Mouse (Mus musculus): ENCODE data around the gene Flrt1. TPM values are rescaled to one million over a fixed set of nuclear protein-coding genes. Genes with fewer than 3 reads are reported as not detected.
"Not testable (repeated sequence)": the region's sequence is repeated elsewhere in the genome, so short reads cannot be mapped to it uniquely, and the experiment has no call there.

Gene Flrt1
- polyA plus RNA-seq, 1 experiment = not detected

GRCm38 (mm10) chr19:7089842-7090251 lies 15.7 kb downstream of the Flrt1 start:
- Histone ChIP-seq H3K4me1 (ENCODE audit: control insufficient read depth, insufficient read depth, low read length) (no peaks in the 10 kb centered on the region), H3K27ac (ENCODE audit: control insufficient read depth, insufficient read depth, low read depth, low read length, poor library complexity) (no peak overlapping the region), H3K4me3 (replicated peaks; ENCODE audit: control insufficient read depth, low read depth, low read length) (no peak overlapping the region)
- TF ChIP-seq CTCF (IDR thresholded peaks at IDR 0.05; ENCODE audit: control insufficient read depth, insufficient read depth, low read length) = no peak
- 68% methylated on average over 7 of the region's 7 CpGs for WGBS

- Histone ChIP-seq H3K27ac (ENCODE audit: control insufficient read depth, insufficient read depth, low read depth, low read length, poor library complexity) (no peak overlapping the region), H3K4me1 (ENCODE audit: control insufficient read depth, insufficient read depth, low read length) (no peaks in the 10 kb centered on the region), H3K4me3 (replicated peaks; ENCODE audit: control insufficient read depth, low read depth, low read length) (no peak overlapping the region)
- TF ChIP-seq POLR2A (IDR thresholded peaks at IDR 0.05; ENCODE audit: borderline replicate concordance, control insufficient read depth, low read depth, low read length) (no peak), CTCF (IDR thresholded peaks at IDR 0.05; ENCODE audit: control insufficient read depth, insufficient read depth, low read length) (no peak)
- 74% methylated on average over 5 of the region's 5 CpGs for WGBS
These were observed 16.5 kb downstream of the Flrt1 start for GRCm38 (mm10) chr19:7089050-7089449.

GRCm38 (mm10) chr19:7088558-7088957 lies 17.0 kb downstream of the Flrt1 start:
- WGBS = 19% methylated on average over 9 of the region's 9 CpGs
- no peak overlapping the region for H3K27ac ChIP-seq (ENCODE audit: control insufficient read depth, insufficient read depth, low read depth, low read length, poor library complexity)
- no peak for TF ChIP-seq POLR2A (IDR thresholded peaks at IDR 0.05; ENCODE audit: borderline replicate concordance, control insufficient read depth, low read depth, low read length)
- TF ChIP-seq CTCF (IDR thresholded peaks at IDR 0.05; ENCODE audit: control insufficient read depth, insufficient read depth, low read length) = no peak
- no peaks in the 10 kb centered on the region for H3K4me1 ChIP-seq (ENCODE audit: control insufficient read depth, insufficient read depth, low read length)
- H3K4me3 ChIP-seq (replicated peaks; ENCODE audit: control insufficient read depth, low read depth, low read length) = no peak overlapping the region

- H3K27ac ChIP-seq (ENCODE audit: control insufficient read depth, insufficient read depth, low read depth, low read length, poor library complexity) = no peak overlapping the region; the same call in 1 of the 2 replicates
- WGBS = 65% methylated on average over 15 of the region's 15 CpGs
- no peaks in the 10 kb centered on the region for H3K4me1 ChIP-seq (ENCODE audit: control insufficient read depth, insufficient read depth, low read length)
- no peak overlapping the region for H3K4me3 ChIP-seq (replicated peaks; ENCODE audit: control insufficient read depth, low read depth, low read length)
- TF ChIP-seq POLR2A (IDR thresholded peaks at IDR 0.05; ENCODE audit: borderline replicate concordance, control insufficient read depth, low read depth, low read length) (no peak), CTCF (IDR thresholded peaks at IDR 0.05; ENCODE audit: control insufficient read depth, insufficient read depth, low read length) (no peak)
These were observed 20.8 kb downstream of the Flrt1 start for GRCm38 (mm10) chr19:7084734-7085133.

GRCm38 (mm10) chr19:7083035-7083794 lies 22.3 kb downstream of the Flrt1 start:
- WGBS = 84% methylated on average over 14 of the region's 14 CpGs
- Histone ChIP-seq H3K27ac (ENCODE audit: control insufficient read depth, insufficient read depth, low read depth, low read length, poor library complexity) (no peak overlapping the region), H3K4me3 (replicated peaks; ENCODE audit: control insufficient read depth, low read depth, low read length) (no peak overlapping the region)

GRCm38 (mm10) chr19:7081516-7082266 lies 23.8 kb downstream of the Flrt1 start:
- Histone ChIP-seq H3K4me3 (replicated peaks; ENCODE audit: control insufficient read depth, low read depth, low read length) (no peak overlapping the region), H3K27ac (ENCODE audit: control insufficient read depth, insufficient read depth, low read depth, low read length, poor library complexity) (no peak overlapping the region), H3K4me1 (ENCODE audit: control insufficient read depth, insufficient read depth, low read length) (no peaks in the 10 kb centered on the region)
- 70% methylated on average over 7 of the region's 7 CpGs for WGBS
- TF ChIP-seq CTCF (IDR thresholded peaks at IDR 0.05; ENCODE audit: control insufficient read depth, insufficient read depth, low read length) (no peak), POLR2A (IDR thresholded peaks at IDR 0.05; ENCODE audit: borderline replicate concordance, control insufficient read depth, low read depth, low read length) (no peak)

More at GRCm38 (mm10) chr19:7083035-7083794, 22.3 kb downstream of the Flrt1 start:
- no peak for TF ChIP-seq POLR2A (IDR thresholded peaks at IDR 0.05; ENCODE audit: borderline replicate concordance, control insufficient read depth, low read depth, low read length)
- no peak for TF ChIP-seq CTCF (IDR thresholded peaks at IDR 0.05; ENCODE audit: control insufficient read depth, insufficient read depth, low read length)
- H3K4me1 ChIP-seq (ENCODE audit: control insufficient read depth, insufficient read depth, low read length) = no peaks in the 10 kb centered on the region

- Histone ChIP-seq H3K4me3 (replicated peaks; ENCODE audit: control insufficient read depth, low read depth, low read length) (no peak overlapping the region), H3K4me1 (ENCODE audit: control insufficient read depth, insufficient read depth, low read length) (no peaks in the 10 kb centered on the region; the same call in 1 of the 2 replicates), H3K27ac (ENCODE audit: control insufficient read depth, insufficient read depth, low read depth, low read length, poor library complexity) (no peak overlapping the region)
- WGBS = 85% methylated on average over 7 of the region's 7 CpGs
- TF ChIP-seq CTCF (IDR thresholded peaks at IDR 0.05; ENCODE audit: control insufficient read depth, insufficient read depth, low read length) (no peak), POLR2A (IDR thresholded peaks at IDR 0.05; ENCODE audit: borderline replicate concordance, control insufficient read depth, low read depth, low read length) (no peak)
These were observed 27.3 kb downstream of the Flrt1 start for GRCm38 (mm10) chr19:7078271-7078670.

- Histone ChIP-seq H3K4me3 (replicated peaks; ENCODE audit: control insufficient read depth, low read depth, low read length) (no peak overlapping the region), H3K4me1 (ENCODE audit: control insufficient read depth, insufficient read depth, low read length) (no peaks in the 10 kb centered on the region; the same call in 1 of the 2 replicates), H3K27ac (ENCODE audit: control insufficient read depth, insufficient read depth, low read depth, low read length, poor library complexity) (no peak overlapping the region)
- WGBS = 82% methylated on average over 9 of the region's 9 CpGs
- TF ChIP-seq CTCF (IDR thresholded peaks at IDR 0.05; ENCODE audit: control insufficient read depth, insufficient read depth, low read length) = no peak
- TF ChIP-seq POLR2A (IDR thresholded peaks at IDR 0.05; ENCODE audit: borderline replicate concordance, control insufficient read depth, low read depth, low read length) = no peak
These were observed 27.9 kb downstream of the Flrt1 start for GRCm38 (mm10) chr19:7077666-7078065.

- 87% methylated on average over 11 of the region's 11 CpGs for WGBS
- not testable (repeated sequence) for H3K4me3 ChIP-seq (replicated peaks; ENCODE audit: control insufficient read depth, low read depth, low read length)
These were observed 30.2 kb downstream of the Flrt1 start for GRCm38 (mm10) chr19:7075336-7075735.

More at GRCm38 (mm10) chr19:7075336-7075735, 30.2 kb downstream of the Flrt1 start:
- H3K4me1 ChIP-seq (ENCODE audit: control insufficient read depth, insufficient read depth, low read length); H3K27ac ChIP-seq (ENCODE audit: control insufficient read depth, insufficient read depth, low read depth, low read length, poor library complexity): not testable (repeated sequence)

Measured in bone marrow, adult 2 months (tissue).